Mouse (Mus musculus): Measurements from ENCODE around the gene Xrcc2. TPM values are rescaled to one million over a fixed set of nuclear protein-coding genes. Genes with fewer than 3 reads are reported as not detected.

Xrcc2 gene
- total RNA-seq, 2 experiments from 2014 or later: 2.7 to 4.7 TPM

- DNase-seq (ENCODE audit: low spot score in 2 of 2): no peak
Measured at GRCm38 (mm10) chr5:25671696-25672520, 33.7 kb downstream of the Xrcc2 start.

- no peak for DNase-seq (ENCODE audit: low spot score in 2 of 2)
Measured at GRCm38 (mm10) chr5:25671051-25671450, 34.6 kb downstream of the Xrcc2 start.

- no peak for DNase-seq (ENCODE audit: low spot score in 2 of 2)
Measured at GRCm38 (mm10) chr5:25668306-25668705, 37.3 kb downstream of the Xrcc2 start.

GRCm38 (mm10) chr5:25666684-25667083 lies 38.9 kb downstream of the Xrcc2 start:
- no peak for DNase-seq (ENCODE audit: low spot score in 2 of 2)

GRCm38 (mm10) chr5:25666108-25666507 lies 39.5 kb downstream of the Xrcc2 start:
- DNase-seq (ENCODE audit: low spot score in 2 of 2): no peak

- no peak for DNase-seq (ENCODE audit: low spot score in 2 of 2)
Measured at GRCm38 (mm10) chr5:25665516-25665915, 40.1 kb downstream of the Xrcc2 start.

GRCm38 (mm10) chr5:25663165-25663564 lies 42.5 kb downstream of the Xrcc2 start:
- no peak for DNase-seq (ENCODE audit: low spot score in 2 of 2)

- DNase-seq (ENCODE audit: low spot score in 2 of 2): no peak
Measured at GRCm38 (mm10) chr5:25654578-25654987, 51.0 kb downstream of the Xrcc2 start.

- DNase-seq (ENCODE audit: low spot score in 2 of 2): no peak
Measured at GRCm38 (mm10) chr5:25653377-25653776, 52.2 kb downstream of the Xrcc2 start.

- DNase-seq (ENCODE audit: low spot score in 2 of 2): no peak
Measured at GRCm38 (mm10) chr5:25652435-25652834, 53.2 kb downstream of the Xrcc2 start.

- DNase-seq (ENCODE audit: low spot score in 2 of 2): no peak
Measured at GRCm38 (mm10) chr5:25645661-25646364, 59.8 kb downstream of the Xrcc2 start.

- DNase-seq (ENCODE audit: low spot score in 2 of 2): no peak
Measured at GRCm38 (mm10) chr5:25644509-25644908, 61.1 kb downstream of the Xrcc2 start.

- DNase-seq (ENCODE audit: low spot score in 2 of 2): no peak
Measured at GRCm38 (mm10) chr5:25642741-25643140, 62.9 kb downstream of the Xrcc2 start.

Other genes starting within 250 kb of the Xrcc2 start
- 10 to 100 TPM; 45.0 to 49.1 TPM for gene Kmt2c, start 207.0 kb downstream of the Xrcc2 start, total RNA-seq (2021)
- gene Cct8l1, start 189.8 kb downstream of the Xrcc2 start, total RNA-seq (2021): under 1 TPM in 1 of 2 experiments, not detected in 1; 0.17 TPM
- gene Actr3b, start 54.2 kb upstream of the Xrcc2 start, total RNA-seq (2021): 10 to 100 TPM in 1 of 2 experiments, 1 to 10 TPM in 1; 5.7 to 11.3 TPM
- not detected for gene Gm21663, start 236.6 kb upstream of the Xrcc2 start, total RNA-seq (2021)
- gene Gm21671, start 248.6 kb upstream of the Xrcc2 start, total RNA-seq (2021): not detected

All from adrenal gland, adult 18-20 months (tissue).